Mouse (Mus musculus): ENCODE measurements around the gene Ccdc63.

DNA sequence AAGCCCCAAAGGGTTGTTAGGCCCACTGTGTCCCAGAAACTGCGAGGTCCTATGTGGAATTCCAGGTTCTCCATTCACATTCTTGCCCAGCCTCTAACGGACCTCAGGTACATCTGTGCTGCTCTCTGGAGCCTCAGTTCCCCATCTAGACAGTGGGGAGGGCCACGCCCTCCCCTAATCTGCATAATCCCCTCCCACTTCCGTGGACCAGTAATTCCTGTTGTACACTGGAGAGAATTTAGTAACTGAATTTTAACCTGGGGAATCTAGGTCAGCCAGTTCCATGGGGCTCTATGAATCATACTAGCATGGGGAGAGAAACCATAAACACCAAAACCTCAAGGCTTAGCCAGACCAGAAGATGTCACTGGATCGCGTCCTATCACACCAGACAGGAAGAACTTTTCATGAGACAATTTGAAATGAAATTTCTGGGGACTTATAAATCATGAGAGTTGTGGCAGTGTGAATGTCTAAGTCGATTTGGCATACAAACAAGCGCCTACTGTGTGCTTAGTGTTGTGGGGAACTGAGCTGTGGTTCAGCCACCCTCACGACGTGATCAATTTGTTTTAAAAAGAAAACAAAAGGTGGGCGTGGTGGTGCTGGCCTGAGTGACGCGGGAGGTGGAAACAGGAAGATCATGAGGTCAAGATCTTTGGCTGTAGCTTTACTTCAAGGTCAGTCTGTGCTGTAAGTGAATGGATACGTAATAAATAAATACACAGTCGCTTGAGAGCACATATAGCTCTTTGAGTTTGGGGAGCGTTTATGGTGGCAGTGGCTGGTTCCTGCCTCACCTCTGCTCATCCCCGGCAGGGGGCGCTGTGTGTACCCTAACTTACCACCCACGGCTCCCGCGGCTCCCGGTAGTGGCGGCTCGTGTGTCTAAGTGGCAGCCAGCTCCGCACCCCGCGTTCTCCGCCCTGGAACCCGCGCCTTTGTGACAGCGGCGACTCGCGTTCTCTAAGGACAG is 9.3 kb downstream of the Ccdc63 start:
- TF ChIP-seq CTCF (IDR thresholded peaks at IDR 0.05; ENCODE audit: low read depth) = peak; percentile 77
- no peak for TF ChIP-seq EP300 (IDR thresholded peaks at IDR 0.05; ENCODE audit: low read depth)

All from heart, postnatal 0 days (tissue).